Mouse (Mus musculus) liver, embryonic 11.5 days (tissue): ENCODE measurements at regions not wholly inside any gene's neighbourhood (a gene's known extent, or its start where the extent isn't known, plus 50 kb on each side); places are given as distances from the start of the nearest gene placed in this dataset.

Experiments
- ATAC-seq: fragments of 200-750 bp; cut with Nextera tagmentation; replicated peaks from 2 replicates; pipeline ENCODE4 v1.8.0; 2017; ENCODE audit warnings: moderate number of reproducible peaks, mild to moderate bottlenecking, moderate TSS enrichment, moderate library complexity; ENCODE audit not compliant: low FRiP score
- DNase-seq: peaks from one replicate; pipeline ENCODE4 v3.0.0-alpha.2; 2017; ENCODE audit warnings: low spot score
- H3K27ac ChIP-seq: fragments of 300-500 bp; sonication (generic); 2 replicates; pipeline ENCODE4 v1.5.1; 2014; ENCODE audit warnings: mild to moderate bottlenecking, low read depth, low read length, control low read depth
- H3K27me3 ChIP-seq: fragments of 300-500 bp; sonication (generic); replicated peaks from 2 replicates; pipeline ENCODE4 v1.6.1; 2014; ENCODE audit warnings: low read length, mixed read lengths; ENCODE audit not compliant: control insufficient read depth, insufficient read depth
- H3K36me3 ChIP-seq: fragments of 300-500 bp; sonication (generic); 2 replicates; pipeline ENCODE4 v1.6.1; 2014; ENCODE audit warnings: mild to moderate bottlenecking, low read length, moderate library complexity, mixed read lengths; ENCODE audit not compliant: control insufficient read depth, insufficient read depth
- H3K4me1 ChIP-seq: fragments of 300-500 bp; sonication (generic); replicated peaks from 2 replicates; pipeline ENCODE4 v1.6.1; 2014; ENCODE audit warnings: low read length, mixed read lengths; ENCODE audit not compliant: control insufficient read depth, insufficient read depth
- H3K4me2 ChIP-seq: fragments of 300-500 bp; sonication (generic); 2 replicates; pipeline ENCODE4 v1.6.1; 2014; ENCODE audit warnings: mild to moderate bottlenecking, control low read depth, moderate library complexity
- H3K4me3 ChIP-seq: fragments of 300-500 bp; sonication (generic); 2 replicates; pipeline ENCODE4 v1.5.1; 2014; ENCODE audit warnings: low read depth, low read length, control low read depth
- H3K9ac ChIP-seq: fragments of 300-500 bp; sonication (generic); 2 replicates; pipeline ENCODE4 v1.6.1; 2014; ENCODE audit warnings: low read depth, low read length, control low read depth
- H3K9me3 ChIP-seq: fragments of 300-500 bp; sonication (generic); 2 replicates; pipeline ENCODE4 v1.6.1; 2016; ENCODE audit warnings: low read length, inconsistent platforms, mixed read lengths; ENCODE audit not compliant: control insufficient read depth
- WGBS: fragments of 180-500 bp; shearing (Covaris S2); extraction: QIAGEN DNeasy Blood & Tissue Kit; methylation state at CpG from one replicate; pipeline ENCODE4 v1.1.7; 2014; 5-methylcytosine and 5-hydroxymethylcytosine counted together

- no peaks in the 10 kb centered on the region for H3K27me3 ChIP-seq
- H3K4me2 ChIP-seq, result no peak overlapping the region
- 69% methylated on average over 3 of the region's 3 CpGs for WGBS
- ATAC-seq (no peak), DNase-seq (no peak)
- no peaks in the 10 kb centered on the region for H3K36me3 ChIP-seq
- no peak overlapping the region for H3K27ac ChIP-seq
- no peak overlapping the region for H3K9ac ChIP-seq
- no peaks in the 10 kb centered on the region for H3K4me1 ChIP-seq
- H3K9me3 ChIP-seq, result no peaks in the 10 kb centered on the region
- H3K4me3 ChIP-seq, result no peak overlapping the region
Observed at GRCm38 (mm10) chr7:70908921-70909320, 442.4 kb downstream of the Gm10295 start.

DNA sequence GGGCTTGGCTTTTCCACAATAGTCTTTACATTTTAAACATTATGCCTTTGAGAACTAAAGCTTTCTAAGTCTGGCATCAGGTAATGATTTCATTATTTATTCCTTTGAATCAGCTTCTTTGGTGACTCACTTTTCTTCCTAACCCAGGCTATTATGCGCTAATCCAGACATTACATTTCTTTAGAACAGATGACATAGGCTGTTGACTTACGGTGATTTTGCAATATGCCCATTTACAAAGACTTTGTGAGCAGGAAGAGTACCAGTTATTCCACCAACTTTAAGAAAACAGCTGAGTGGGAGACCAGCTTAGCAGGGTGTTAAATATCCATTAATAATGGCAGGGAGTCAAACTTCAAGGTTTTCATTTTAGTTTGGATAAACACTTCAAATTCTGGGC lies 459.6 kb downstream of the Gm10295 start:
- no peaks in the 10 kb centered on the region for H3K4me1 ChIP-seq
- WGBS, result 88% methylated on average over 2 of the region's 2 CpGs
- H3K27ac ChIP-seq, result no peak overlapping the region
- H3K4me3 ChIP-seq, result no peak overlapping the region
- H3K4me2 ChIP-seq, result no peak overlapping the region
- no peaks in the 10 kb centered on the region for H3K27me3 ChIP-seq
- ATAC-seq, result no peak
- H3K9me3 ChIP-seq, result no peaks in the 10 kb centered on the region
- DNase-seq, result no peak
- no peak overlapping the region for H3K9ac ChIP-seq
- H3K36me3 ChIP-seq, result no peaks in the 10 kb centered on the region

DNA sequence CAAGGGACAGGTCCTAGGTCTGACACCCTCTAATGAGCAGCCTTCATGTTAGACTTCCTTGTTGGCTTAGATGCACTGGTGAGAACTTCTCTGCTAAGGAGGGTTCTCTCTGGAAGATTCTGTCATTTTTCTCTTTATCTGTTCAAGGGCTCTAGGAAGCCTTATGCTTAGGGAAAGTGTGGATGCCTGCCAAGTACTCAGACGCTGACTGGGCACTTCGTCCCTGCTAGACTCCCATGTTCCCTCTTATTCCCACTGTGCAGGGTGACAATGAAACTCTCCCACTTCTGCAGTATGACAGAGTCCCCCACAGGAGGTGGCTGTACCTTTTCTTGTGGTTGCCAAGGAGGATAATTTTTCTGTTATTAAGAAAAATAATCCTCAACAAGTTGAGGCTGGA lies 470.8 kb downstream of the Gm10295 start:
- Histone ChIP-seq H3K36me3 (no peaks in the 10 kb centered on the region), H3K4me3 (no peak overlapping the region), H3K27me3 (no peaks in the 10 kb centered on the region), H3K9me3 (no peaks in the 10 kb centered on the region), H3K4me2 (no peak overlapping the region), H3K27ac (no peak overlapping the region), H3K9ac (no peak overlapping the region), H3K4me1 (no peaks in the 10 kb centered on the region)
- WGBS, result 77% methylated on average over 2 of the region's 2 CpGs
- ATAC-seq (no peak), DNase-seq (no peak)

GRCm38 (mm10) chr7:70874393-70874792 lies 476.9 kb downstream of the Gm10295 start:
- WGBS, result 60% methylated on average over 2 of the region's 2 CpGs
- no peak for ATAC-seq

GRCm38 (mm10) chr7:70870841-70871534 lies 480.3 kb downstream of the Gm10295 start:
- no peak overlapping the region for H3K27ac ChIP-seq
- H3K4me3 ChIP-seq, result no peak overlapping the region
- peaks cover 3% of the 10 kb centered on the region; the same call in 1 of the 2 replicates for H3K4me1 ChIP-seq
- no peaks in the 10 kb centered on the region for H3K9me3 ChIP-seq
- no peak overlapping the region for H3K9ac ChIP-seq
- no peak; the same call in 1 of the 2 replicates for ATAC-seq
- H3K4me2 ChIP-seq, result no peak overlapping the region
- no peak for DNase-seq
- H3K27me3 ChIP-seq, result no peaks in the 10 kb centered on the region
- H3K36me3 ChIP-seq, result no peaks in the 10 kb centered on the region
- WGBS, result 51% methylated on average over 10 of the region's 10 CpGs

More at GRCm38 (mm10) chr7:70874393-70874792, 476.9 kb downstream of the Gm10295 start:
- DNase-seq, result no peak
- H3K27ac ChIP-seq, result no peak overlapping the region
- H3K4me3 ChIP-seq, result no peak overlapping the region
- no peaks in the 10 kb centered on the region for H3K9me3 ChIP-seq
- no peak overlapping the region for H3K4me2 ChIP-seq
- no peaks in the 10 kb centered on the region for H3K27me3 ChIP-seq
- H3K9ac ChIP-seq, result no peak overlapping the region
- H3K36me3 ChIP-seq, result no peaks in the 10 kb centered on the region
- peaks cover 3% of the 10 kb centered on the region; the same call in 1 of the 2 replicates for H3K4me1 ChIP-seq

DNA sequence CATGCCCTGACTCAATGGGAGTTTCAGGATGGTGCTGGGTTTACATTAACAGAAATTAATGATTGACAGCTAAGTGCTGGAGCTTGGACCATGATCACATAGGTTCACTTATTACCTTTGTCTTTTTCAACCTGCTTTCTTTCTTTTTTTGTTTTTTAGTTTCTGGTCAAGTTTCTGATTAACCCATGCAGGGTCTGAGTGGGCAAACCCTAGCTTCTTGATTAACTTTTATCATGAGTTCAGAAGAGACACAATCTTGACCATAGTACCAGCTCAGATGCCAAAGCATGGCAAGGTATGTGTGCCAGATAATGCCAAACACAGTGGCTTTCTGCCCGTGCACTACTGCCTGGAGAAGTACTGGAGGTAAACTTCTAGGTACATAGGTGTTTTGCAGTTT lies 482.2 kb downstream of the Gm10295 start:
- Histone ChIP-seq H3K9ac (no peak overlapping the region), H3K27ac (no peak overlapping the region), H3K4me2 (no peak overlapping the region), H3K4me1 (peaks cover 3% of the 10 kb centered on the region; the same call in 1 of the 2 replicates), H3K27me3 (no peaks in the 10 kb centered on the region), H3K36me3 (no peaks in the 10 kb centered on the region), H3K9me3 (no peaks in the 10 kb centered on the region), H3K4me3 (no peak overlapping the region)
- WGBS, result 64% methylated on average over 1 of the region's 1 CpGs
- DNase-seq, result no peak
- ATAC-seq, result no peak

- WGBS, result 81% methylated on average over 4 of the region's 4 CpGs
- H3K4me2 ChIP-seq, result no peak overlapping the region
Observed at GRCm38 (mm10) chr7:70859957-70860356, 491.3 kb downstream of the Gm10295 start.

DNA sequence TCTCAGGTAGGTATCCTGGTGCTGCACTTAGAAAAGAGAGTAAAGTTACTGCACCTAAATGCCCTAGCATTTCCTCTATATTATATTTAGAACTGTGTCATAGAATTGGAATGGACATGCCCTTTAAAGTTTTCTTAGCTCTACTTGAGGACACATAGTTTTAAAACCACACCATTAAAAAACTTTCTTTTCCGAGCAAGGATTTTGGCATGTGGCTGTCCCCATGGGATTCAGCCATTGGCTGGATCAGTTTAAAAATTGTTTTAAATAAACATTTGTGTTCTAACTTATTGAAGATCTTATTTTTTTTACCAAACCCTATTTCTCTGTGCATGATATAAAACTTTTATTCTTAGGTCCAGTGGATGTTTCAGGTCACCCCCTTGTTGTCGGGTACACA lies 484.2 kb upstream of the Nr2f2 start:
- Histone ChIP-seq H3K4me3 (no peak overlapping the region), H3K27me3 (no peaks in the 10 kb centered on the region), H3K36me3 (no peaks in the 10 kb centered on the region), H3K4me2 (no peak overlapping the region), H3K9me3 (no peaks in the 10 kb centered on the region), H3K27ac (no peak overlapping the region), H3K4me1 (no peaks in the 10 kb centered on the region), H3K9ac (no peak overlapping the region)
- ATAC-seq (no peak), DNase-seq (no peak)
- 88% methylated on average over 2 of the region's 2 CpGs for WGBS

More at GRCm38 (mm10) chr7:70859957-70860356, 491.3 kb downstream of the Gm10295 start:
- no peak for ATAC-seq
- H3K9me3 ChIP-seq, result no peaks in the 10 kb centered on the region
- DNase-seq, result no peak
- H3K9ac ChIP-seq, result no peak overlapping the region
- H3K27me3 ChIP-seq, result no peaks in the 10 kb centered on the region
- no peak overlapping the region for H3K27ac ChIP-seq
- H3K4me3 ChIP-seq, result no peak overlapping the region
- no peaks in the 10 kb centered on the region for H3K36me3 ChIP-seq
- no peaks in the 10 kb centered on the region for H3K4me1 ChIP-seq

DNA sequence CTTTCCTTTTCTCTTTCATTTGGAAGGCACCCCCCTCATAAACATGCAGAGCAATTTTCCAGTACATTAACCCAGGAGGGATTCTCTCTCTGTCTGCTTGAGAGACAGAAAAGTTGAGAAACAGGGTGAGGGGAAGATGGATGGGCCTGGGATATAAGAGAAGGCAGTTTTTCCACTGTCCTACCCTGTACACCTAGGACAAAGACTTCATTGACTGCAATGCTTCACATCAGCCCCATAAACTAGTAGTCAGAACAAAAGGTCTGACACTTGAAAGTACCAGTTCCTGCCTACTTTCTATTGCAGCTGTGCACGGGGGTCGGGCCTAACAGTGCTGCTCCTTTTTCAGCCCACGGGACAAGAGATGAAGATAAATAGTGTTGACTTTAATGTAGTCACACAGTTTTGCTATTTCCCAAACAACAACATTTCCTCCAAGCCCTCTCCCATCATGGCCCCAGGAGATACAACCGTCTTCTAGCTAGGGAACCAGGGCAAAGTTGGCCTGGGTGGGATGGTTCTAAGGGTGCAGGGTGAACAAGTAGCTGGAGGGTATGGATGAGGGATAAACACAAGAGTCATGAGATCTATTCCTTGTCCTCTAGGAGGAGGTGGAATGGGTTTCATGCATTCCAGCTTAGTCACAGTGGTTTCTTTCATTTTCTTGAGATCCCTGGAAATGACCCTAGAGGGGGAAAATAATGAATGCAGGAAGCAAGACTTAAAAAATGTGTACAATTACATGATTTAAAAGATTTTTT lies 481.7 kb upstream of the Nr2f2 start:
- ATAC-seq (no peak), DNase-seq (no peak)
- Histone ChIP-seq H3K4me3 (no peak overlapping the region), H3K36me3 (no peaks in the 10 kb centered on the region), H3K9ac (no peak overlapping the region), H3K4me2 (no peak overlapping the region), H3K9me3 (no peaks in the 10 kb centered on the region), H3K27ac (no peak overlapping the region), H3K4me1 (no peaks in the 10 kb centered on the region), H3K27me3 (no peaks in the 10 kb centered on the region)
- 90% methylated on average over 4 of the region's 4 CpGs for WGBS
